Mouse (Mus musculus) right cerebral cortex, postnatal 25 days (tissue): ENCODE measurements around the gene Rnf216.

Source experiments
- DNase-seq: peaks from one replicate; pipeline ENCODE4 v3.0.0; 2022

The Rnf216 gene

GRCm38 (mm10) chr5:142958464-142958863, 154.3 kb downstream of the Rnf216 start:
- DNase-seq: no peak

- no peak for DNase-seq
Measured at GRCm38 (mm10) chr5:142956956-142957703, 155.7 kb downstream of the Rnf216 start.

GRCm38 (mm10) chr5:142953641-142954040, 159.2 kb downstream of the Rnf216 start:
- DNase-seq: no peak

GRCm38 (mm10) chr5:142950405-142950804, 162.4 kb downstream of the Rnf216 start:
- no peak for DNase-seq

- no peak for DNase-seq
Measured at GRCm38 (mm10) chr5:142949580-142949979, 163.2 kb downstream of the Rnf216 start.

- no peak for DNase-seq
Measured at GRCm38 (mm10) chr5:142947460-142947859, 165.3 kb downstream of the Rnf216 start.

- DNase-seq: no peak
Measured at GRCm38 (mm10) chr5:142944979-142945682, 167.7 kb downstream of the Rnf216 start.
